Mouse (Mus musculus): ENCODE data around the gene Rasgrp1.

GRCm38 (mm10) chr2:117322399-117322798, 20.4 kb downstream of the Rasgrp1 start:
- TF ChIP-seq CTCF (IDR thresholded peaks at IDR 0.05; ENCODE audit: insufficient read depth, low read depth, low read length) = no peak
- TF ChIP-seq POLR2A (IDR thresholded peaks at IDR 0.05; ENCODE audit: insufficient read depth, low read depth, low read length) = no peak

Data from olfactory bulb, adult 2 months (tissue).